Mouse (Mus musculus): ENCODE measurements at regions not wholly inside any gene's neighbourhood (a gene's known extent, or its start where the extent isn't known, plus 50 kb on each side); places are given as distances from the start of the nearest gene placed in this dataset.
"Not testable (repeated sequence)": the region's sequence is repeated elsewhere in the genome, so short reads cannot be mapped to it uniquely, and the experiment has no call there.

DNA sequence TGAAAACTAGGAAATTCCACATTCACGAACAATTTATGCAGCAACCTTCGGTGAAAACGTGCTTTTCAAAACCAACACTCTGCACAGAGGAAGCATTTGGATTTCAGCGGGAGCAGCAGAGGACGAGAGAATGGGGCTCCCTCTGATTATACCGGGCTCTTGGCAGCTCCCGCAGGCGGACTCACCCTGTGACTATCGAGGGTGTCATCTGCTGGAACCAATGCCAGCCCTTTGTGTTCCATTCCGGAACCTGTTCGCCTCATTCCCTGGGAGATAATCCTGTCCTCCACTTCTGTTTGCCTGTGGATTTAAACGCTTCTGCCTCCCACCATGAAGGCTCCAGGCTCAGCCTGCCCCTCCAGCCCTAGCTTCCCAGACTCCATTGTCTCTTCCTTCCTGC is 77.1 kb downstream of the Utp18 start:
- no peak for DNase-seq

DNA sequence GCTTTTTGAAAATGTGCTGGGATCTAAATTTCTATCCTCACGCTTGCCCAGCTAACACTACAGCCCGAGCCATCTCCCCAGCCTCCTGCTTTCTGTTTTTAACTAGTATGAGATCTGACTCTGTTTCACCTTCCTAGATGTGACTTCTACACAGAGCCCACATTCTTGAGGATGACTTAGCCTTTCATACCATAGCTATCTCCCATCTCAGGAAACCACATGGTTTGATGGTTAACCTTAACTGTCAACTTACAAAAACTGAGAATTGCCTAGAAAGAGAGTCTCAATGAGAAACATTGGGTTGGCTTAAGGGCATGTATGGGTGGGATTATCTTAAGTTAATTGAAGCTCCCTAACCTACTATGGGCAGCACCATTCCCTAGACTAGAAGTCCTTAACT is 78.4 kb downstream of the Utp18 start:
- no peak for DNase-seq

DNA sequence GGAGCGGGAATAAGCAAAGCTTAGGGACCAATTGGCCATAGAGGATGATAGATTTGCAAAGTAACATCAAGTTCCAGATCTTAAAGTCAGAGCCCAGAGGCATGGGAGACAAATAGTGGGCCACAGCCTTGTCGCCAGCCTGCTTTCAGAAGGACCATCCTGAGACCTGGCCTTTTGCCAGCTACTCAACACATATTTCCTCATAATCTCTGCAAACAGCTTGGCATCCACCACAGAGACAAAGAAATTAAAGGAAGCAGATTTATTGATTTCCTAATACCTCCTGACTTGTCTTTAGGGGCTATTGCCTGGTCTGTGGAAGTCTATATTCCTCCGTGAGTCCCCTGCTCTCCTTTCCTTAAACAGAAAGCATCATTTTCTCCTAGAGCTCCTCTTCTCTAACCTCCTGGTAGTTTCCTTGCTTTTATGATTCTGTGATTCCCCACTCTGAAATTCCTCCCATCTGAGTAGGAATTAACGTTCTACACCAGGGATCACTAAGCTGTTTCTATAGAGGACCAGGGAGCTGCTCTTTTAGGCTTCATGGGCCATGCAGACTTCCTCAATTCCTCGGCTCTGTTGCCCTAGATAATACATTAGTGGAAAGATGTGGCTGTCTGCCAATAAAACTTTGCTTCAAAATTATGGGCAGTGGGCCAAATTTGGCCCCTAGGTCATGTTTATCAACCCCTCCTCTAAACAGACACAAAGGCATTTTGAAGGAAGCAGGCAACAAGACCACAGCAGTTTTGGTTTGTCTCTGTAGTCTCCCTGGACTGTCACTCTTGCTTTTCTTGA is 114.2 kb downstream of the Utp18 start:
- DNase-seq: no peak

DNA sequence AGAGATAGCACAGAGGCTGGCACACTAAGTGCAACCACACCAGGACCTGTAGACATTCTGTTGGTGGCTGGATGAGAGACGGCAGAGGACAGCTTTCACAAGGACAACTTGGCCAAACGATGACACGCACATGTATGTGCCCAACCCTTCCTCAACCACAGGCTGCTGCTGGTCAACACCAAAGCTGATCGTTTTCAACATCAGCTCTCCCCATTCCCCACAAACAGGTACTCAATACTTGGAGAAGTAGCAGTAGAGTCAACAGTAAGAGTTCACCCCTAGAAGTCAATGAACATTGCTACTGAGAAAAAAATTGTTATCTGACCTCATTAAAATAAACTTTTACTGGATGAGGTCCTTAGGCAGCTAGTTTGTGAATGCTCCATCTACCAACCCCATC is 119.6 kb downstream of the Utp18 start:
- DNase-seq: no peak

DNA sequence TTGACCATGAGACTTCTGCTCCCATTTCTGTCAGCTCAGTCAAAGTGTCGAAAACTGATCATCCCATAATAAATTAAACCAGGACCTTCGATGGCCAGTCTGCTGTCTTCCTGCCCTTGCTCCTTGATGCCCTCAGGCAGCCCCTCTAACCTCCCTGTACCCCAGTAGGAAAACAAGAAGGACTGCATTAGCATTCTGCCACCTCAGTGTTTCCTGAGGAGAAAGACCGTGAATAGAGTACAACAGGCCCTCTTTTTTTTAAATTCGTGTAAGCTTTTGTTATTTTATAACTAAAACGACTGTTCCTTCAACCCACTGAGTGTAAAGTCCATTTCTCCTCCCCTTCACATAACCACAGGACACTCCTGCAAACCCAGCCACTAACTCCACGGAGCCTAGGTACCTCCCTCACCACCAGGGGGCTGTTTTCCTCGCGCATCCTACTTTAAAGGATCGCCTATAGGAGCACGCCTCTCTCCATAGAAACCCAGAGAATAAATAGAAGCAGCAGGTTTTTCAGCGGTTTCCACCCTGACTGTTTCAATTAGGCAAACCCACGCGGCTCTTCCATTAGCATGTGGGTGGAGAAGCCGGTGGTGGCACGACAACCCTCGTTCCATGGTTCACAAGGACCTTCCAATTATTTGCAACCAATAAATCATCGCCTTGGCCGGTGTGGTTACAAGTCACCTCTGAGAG is 122.6 kb downstream of the Utp18 start:
- DNase-seq: peak in 1 of 2 experiments; percentile 8

DNA sequence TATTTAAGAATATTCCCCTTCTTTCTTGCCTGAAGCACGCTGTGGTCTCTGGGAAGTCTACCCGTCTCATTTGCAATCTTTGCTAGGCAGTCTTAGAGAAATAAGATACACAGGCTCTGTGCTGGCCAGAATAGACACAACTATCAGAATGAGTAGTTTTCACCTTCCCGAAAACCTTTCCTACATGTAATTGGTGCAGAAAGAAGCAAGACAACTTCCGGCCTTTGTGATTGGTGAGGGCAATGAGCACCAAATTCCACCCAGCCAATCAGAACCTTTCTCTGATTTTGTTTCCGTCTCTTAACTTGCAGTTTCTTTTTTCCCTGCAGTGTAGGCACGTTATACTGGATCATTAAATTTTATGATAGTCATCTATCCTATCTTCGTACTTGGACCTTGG is 127.7 kb downstream of the Utp18 start:
- no peak for DNase-seq

DNA sequence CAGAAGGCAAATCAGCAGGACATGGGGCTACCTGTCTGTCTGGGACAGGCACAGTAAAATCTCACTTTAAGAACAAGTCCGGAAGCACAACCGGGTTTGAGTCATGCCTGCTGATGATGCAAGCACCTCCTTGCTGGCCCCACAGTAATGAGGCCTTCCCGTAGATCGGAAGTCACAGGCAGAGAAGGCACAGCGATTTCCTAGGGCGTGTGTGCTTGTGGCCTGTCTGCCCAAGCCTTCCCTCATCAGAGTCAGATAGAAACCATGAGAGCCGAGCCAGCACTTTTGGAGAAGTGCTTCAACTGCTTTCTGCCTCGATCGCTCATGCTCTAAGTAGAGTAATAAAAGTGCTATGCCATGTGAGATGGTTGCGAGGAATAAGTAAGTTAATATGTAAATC is 148.9 kb downstream of the Utp18 start:
- no peak for DNase-seq

DNA sequence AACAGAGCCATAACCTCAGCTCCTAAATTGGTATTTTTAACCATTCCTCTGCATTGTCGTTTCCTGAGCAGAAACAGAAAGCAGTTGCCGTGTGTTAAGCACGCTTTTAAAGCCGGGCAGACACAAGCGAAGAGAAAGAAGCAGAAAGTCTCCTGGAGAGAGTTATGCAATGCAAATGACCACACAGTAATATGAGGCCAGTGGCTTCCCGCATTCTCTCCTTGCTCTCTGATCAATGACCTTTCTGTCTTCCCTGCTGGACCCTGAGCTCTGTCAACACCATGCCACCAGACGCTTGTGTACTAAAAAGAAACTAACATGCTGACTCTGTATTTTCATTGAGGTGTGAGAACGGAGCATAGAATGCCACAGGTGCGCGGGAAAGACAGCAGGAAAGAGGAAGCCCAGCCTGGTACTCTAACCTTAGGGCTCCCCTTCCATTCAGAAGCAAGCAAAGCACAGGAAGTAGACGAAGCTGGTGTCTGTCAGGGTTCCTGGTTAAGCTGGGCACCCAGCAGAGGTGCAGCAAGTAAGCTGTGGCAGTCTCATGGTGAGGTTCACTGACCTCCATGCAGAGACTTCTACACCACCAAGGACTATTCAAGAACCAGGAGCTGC is 151.9 kb downstream of the Utp18 start:
- no peak for DNase-seq

DNA sequence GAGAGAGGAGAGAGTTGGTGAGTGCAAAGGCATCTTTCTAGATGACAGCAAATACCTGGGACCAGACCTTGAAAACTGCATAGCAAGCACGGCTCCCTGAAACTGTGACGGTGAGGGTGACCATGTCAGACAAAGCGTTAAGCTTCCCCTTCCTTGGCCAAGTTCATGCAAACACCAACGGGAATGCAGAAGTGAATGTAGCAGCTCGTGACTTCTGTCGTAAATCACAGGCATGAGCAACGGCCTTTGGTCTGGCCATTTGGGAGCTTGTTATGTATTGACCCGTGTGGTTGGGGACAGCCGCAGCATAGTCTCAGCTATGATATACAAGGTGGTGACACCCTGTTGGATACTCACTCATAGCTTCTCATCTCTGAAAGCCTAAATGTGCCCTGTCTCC is 156.4 kb downstream of the Utp18 start:
- peak in 1 of 2 experiments; percentile 8 for DNase-seq

DNA sequence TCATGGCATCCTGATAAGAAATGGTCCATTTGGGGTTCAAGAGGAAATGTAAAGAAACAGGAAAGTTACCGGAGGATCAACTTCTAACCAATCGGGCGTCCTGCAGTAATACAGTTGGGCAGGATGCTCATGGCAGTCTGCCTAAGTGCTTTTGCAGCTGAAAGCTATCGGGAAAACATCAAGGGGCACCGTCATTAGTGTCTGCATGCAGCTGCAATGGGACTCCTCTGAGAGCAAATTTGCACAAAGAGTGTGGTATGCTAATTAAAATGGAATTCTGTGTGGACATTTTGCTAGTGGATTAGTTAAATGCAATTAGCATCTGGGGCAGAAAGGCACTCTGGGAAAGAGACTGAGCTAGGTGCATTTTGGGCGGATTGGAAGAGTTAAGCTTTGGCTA is 160.3 kb downstream of the Utp18 start:
- DNase-seq: no peak

DNA sequence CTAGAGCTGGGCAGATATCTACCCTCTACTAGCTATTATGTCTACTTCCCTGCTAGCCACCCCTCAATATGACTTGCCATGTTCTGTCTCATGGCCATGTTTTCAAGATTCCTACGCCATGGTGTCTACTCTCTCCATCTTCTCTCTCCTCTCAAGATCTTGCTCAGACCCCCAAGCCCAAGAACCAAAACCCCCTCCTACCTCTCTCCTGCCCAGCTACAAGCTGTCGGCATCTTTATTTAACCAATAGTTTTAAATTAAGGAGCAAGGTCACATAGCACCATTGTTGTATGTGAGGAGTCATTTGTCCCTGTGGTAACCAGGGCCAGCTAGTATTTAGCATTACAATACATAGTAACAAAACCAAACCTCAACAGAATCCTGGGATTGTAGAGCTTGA is 166.4 kb downstream of the Utp18 start:
- DNase-seq: no peak

DNA sequence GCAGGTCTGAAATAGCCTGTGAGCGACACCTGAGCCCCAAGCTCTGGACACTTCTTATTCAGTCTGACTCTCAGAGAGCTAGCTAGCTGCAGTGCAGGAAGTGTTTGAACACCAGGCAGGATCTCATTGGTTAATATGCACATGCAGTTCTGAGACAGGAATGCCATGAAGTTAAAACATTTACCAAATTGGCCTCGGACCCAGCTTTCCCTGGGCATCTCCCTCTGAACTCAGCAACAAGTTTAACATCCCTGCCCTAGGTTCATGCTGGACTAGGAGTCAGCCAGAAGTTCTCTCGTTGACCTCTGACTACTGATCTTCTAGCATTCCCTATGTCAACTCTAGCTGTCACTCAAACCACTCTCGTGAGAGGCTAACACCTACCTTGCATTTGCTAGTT is 175.9 kb downstream of the Utp18 start:
- no peak for DNase-seq

DNA sequence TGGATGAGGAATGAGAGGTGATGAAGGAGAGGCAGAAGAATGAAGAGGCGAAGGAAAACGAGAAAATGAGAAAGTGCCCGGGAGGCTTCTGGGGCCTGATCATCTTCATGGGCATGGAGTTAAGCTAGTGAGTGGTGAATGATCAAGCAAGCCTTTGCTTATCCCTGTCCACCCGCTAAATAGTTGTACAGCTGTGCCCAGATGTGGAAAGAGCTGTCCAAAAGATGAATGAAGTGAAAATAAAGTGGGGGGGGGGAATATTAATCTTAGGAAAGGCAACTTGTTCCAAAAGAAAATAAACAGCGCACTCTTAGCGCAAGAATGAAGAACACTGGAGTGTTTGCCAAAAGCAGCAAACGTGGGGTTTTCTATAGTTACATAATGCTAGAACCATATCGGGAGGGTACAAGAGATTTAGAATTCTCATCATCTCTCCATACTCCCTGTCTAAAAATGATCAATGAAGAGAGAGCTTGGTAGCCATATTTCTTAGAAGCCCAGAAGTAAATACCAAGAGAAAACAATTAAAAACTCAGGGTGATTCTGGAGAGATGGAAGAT is 188.5 kb downstream of the Utp18 start:
- no peak for DNase-seq

DNA sequence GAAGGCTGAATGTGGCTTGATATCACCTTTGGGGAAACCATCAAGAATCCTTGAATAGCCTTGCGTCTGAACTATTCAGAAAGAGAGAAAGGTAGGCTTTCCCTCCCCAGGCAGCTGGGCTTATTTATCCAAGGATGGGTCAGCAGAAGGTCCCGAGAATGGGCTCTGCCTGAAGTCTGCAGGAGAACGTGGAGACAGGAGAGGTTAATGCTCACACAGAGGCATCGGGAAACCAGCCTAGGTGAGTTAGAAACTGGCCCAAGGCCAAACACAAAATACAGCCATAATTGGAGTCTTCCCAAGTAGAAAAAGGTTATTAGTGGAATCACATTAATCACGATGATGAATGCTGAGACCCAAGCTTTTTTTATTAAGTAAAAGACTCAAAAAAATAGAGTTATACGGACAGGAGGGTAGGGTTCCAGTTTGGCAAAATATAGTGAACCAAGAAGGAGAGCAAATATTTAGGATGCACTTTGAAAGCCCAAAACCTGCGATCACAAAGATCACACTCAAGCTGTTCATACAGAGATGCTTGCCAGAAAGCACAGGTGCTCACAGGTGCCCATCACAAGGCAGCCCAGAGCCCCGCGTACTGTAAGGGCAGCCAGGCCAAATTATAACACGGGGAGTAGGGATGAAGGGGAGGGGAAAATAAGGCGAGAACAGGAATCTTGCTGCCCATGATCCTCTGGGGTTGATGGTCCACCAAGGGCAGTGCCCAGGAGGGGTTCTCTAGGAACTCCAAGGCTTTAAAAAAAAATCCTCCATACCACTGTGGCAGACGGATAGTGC is 189.3 kb downstream of the Utp18 start:
- no peak for DNase-seq

DNA sequence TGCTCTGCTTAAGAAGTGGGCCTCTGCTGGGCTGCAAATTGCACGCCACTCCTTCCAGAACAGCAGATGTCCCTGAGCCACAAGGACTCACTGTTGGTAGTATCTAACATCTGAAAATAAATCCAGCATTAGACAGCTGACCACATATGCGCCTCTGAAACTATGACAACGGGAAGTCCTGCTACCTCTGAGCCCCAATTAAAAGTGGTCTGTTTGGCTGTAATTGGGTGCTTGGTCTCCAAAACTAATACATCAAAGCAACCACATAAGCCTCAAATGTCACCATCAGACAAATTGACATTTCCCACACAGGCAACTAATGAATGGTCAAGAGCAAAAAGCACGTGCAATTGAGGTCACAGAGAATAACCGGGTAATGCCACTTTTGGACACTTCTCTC is 201.9 kb downstream of the Utp18 start:
- no peak for DNase-seq

DNA sequence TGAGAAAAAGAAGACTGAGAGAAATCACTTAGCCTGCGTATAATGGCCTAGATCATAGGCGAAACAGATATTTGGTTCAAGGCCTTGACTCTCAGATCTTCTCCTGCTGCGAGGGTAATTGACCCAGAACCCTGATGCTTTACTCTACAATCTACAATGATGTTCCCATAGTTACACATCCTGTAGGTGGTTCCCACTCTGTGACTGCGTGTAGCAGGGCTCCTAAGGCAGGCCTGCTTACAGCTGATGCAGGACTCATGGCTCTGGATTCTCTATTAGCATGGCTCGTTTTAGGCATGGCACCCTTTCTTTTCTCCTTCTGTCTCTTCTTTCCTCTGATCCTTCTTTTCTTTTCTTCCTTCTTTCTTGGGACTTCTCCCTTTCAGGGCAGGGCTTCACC is 209.3 kb downstream of the Utp18 start:
- no peak for DNase-seq

DNA sequence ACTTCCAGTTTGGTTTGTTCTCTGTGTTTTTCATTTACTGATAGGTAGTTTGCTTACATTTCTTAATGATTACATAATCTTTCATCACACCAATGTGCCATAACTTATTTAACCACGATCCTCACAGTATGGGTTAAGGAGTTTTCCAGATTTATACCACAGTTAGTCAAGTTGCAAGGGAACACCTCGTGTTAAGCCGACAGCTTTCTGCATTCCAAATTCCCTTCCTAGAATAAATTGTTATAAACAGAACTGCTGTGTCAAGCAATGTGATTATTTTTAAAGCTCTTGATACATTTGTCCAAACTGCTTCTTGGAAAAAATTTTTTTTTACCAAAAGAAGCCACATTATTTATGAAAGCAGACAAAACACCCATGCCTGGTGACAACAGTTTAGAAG is 213.5 kb downstream of the Utp18 start:
- no peak for DNase-seq

DNA sequence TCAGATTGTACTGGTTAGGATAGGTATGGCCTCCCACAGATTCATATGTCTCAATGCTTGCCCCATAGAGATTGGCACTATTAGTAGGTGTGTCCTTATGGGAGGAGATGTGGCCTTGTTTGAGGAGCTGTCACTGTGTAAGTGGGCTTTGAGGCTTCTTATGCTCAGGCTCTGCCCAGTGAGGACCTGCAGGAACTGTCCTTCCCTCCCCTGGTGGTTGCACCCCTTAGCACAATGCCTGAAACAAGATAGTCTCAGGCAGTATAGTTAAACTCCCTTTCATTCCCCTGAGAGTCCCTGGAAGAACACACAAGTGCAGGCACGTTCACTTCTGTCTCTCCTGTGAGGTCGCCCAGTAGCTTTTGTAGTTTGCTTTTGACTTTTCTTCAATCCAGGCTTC is 223.9 kb downstream of the Utp18 start:
- DNase-seq: no peak

DNA sequence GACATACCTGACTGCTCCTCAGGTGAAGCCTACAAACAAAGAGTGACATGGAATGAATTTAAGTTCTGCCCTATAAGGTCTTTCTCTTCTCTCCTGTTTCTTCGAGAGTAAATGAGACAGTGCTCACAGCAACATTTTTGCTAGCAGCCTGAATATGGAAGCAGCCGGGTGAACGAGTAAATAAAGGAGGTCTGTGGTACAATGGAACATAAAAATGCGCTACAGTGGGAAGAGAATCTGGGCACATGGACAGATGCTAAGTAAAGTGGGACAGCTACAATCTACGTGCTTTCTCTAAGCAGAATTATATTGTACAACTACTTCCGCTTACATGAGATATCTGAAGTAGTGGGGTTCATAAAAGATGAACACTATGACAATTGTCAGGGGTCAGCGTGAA is 225.2 kb downstream of the Utp18 start:
- DNase-seq: no peak

DNA sequence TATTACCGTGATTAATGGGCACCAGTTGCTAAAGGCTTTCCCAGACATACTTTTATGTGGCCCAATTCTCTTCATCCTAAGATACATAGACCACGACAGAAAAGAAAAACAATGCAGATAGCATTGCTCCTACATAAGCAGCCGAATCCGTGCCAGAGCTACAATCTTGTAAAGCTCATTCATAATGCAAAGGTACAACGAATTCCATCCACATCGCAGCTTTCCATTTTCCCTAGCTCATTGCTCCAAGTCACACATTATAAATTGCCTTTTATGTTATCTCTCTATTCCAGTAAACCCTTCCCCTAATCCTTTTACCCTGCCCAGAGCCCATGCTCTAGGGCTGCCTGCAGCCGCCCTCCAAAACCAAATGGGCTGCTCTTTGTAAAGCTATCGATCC is 226.8 kb downstream of the Utp18 start:
- no peak for DNase-seq

DNA sequence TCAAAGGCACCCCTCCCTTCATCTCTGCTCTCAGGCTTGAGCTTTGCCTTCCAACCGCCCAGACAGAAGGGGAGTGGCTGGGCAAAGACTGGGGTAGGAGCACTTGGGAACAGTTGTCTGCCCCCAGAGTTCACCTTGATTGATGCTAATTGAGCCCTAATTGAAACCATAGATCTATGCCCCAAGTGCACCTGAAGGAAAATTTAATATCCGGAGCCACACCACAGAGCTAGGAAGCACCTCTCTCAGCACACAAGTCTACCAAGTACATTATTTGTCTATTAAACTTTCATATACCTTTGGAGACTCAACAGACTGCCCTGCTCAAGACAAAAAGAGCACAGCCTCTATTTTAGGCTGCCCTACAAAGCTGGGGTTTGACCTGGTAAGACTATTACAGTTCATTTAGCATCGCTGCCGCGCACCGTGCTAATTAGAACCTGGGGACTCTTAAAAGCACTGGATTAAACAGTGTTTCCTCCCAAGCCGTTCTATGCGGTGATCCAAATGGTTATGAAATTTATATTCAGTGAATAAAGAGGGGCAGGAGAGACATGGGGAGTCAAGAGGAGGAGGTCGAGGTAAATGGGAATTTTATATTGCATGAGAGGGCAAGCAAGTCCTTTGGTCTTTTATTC is 229.8 kb downstream of the Utp18 start:
- DNase-seq: no peak

DNA sequence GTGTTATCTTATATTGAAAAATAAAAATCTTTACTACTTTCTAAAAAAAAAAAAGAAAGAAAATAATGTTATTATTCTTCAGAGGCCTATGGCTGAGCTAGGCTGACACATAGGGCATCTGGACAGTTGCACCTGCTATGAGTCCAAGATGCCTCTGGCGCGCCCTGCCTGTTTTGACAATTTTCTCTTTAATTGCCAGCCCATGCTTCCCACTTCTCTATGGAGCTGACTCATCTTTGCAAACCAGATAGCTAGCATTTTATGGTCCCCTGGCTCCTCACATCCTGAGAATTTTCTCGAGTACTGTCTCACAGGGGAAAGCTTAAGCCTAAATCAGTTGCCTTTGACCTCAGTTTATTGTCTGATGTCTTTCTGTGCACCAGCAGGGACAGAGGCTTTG is 232.2 kb downstream of the Utp18 start:
- DNase-seq: no peak

DNA sequence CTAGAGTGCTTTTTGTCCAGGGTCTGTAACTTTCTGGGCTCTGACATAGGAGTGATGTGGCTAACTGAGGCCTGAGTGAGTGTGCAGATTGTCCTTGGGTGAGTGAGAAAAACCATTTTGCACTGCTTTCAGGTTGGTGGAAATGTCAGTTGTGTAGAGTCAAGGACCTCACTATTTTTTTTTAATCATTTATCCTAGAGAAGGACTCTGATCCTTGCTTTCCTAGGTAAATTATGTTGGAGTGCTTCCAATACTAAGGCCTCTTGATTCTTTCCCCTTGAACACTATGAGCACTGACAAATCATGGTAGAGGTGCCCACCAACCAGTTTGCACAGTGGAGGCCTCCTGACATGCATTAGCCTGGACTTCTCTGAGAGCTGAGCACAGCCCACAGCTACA is 233.6 kb downstream of the Utp18 start:
- not testable (repeated sequence) for DNase-seq
